ENCODE assay signal across 8 mouse cellular contexts in genomic region chr7:144581559-144582283, GRCm38 (mm10). TPM values are rescaled to one million over a fixed set of nuclear protein-coding genes. Genes with fewer than 3 reads are reported as not detected.
DNase-seq lines count a peak whose midpoint lies in the region; ATAC-seq lines count a peak whose summit lies in the region.

No protein-coding gene starts in this region.

- peaks cover 29% of the 10 kb centered on the region for H3K36me3 ChIP-seq in hindbrain, embryonic 13.5 days

- peaks cover 23% of the 10 kb centered on the region for H3K4me1 ChIP-seq in hindbrain, embryonic 13.5 days (replicated peaks)

- peak overlapping the region; percentile 93 for H3K27ac ChIP-seq in hindbrain, embryonic 13.5 days

- H3K4me3 ChIP-seq in hindbrain, embryonic 13.5 days, result peak overlapping the region; percentile 88

- H3K4me2 ChIP-seq in hindbrain, embryonic 13.5 days, result peak overlapping the region; percentile 82

- no peaks in the 10 kb centered on the region for H3K9me3 ChIP-seq in hindbrain, embryonic 13.5 days

- peak; percentile 85 for ATAC-seq in hindbrain, embryonic 13.5 days (ENCODE audit: low FRiP score)

- DNase-seq in NIH3T3 (ENCODE audit: low read depth), result peak; percentile 93
- peak; percentile 82 to 83 for DNase-seq in cerebellum, postnatal 10 days
- peak; percentile 54 to 57 for DNase-seq in frontal cortex, postnatal 10 days (ENCODE audit: low spot score in 2 of 2)
- DNase-seq in layer of hippocampus, postnatal 14 days (ENCODE audit: low spot score in 2 of 2), result peak; percentile 53 to 62
- DNase-seq in lung, postnatal 14 days, result peak; percentile 81
- peak; percentile 82 for DNase-seq in ovary, postnatal 36 days (ENCODE audit: low spot score)
- peak; percentile 79 to 86 for DNase-seq in thymus, postnatal 36 days

- 1% methylated on average over 41 of the region's 43 CpGs for WGBS in hindbrain, embryonic 13.5 days

- peaks cover 12% of the 10 kb centered on the region; the same call in 1 of the 2 replicates for H3K27me3 ChIP-seq in hindbrain, embryonic 13.5 days

- H3K9ac ChIP-seq in hindbrain, embryonic 13.5 days, result peak overlapping the region; percentile 84

RNA-seq across cellular contexts. Expression of gene Fadd, which starts 0.5 kb away (rescaled TPM):
- 5.1 and 5.4 TPM in 2 replicates for polyA plus RNA-seq in hindbrain, embryonic 13.5 days (2015; fragmentation: Nextera tagmentation; extraction: Ambion mirVana)
- total RNA-seq in layer of hippocampus, postnatal 14 days (2021), result 1 to 10 TPM; 2.5 to 2.9 TPM

RNA-seq across cellular contexts. Expression of gene Ppfia1, which starts 28.2 kb away (rescaled TPM):
- polyA plus RNA-seq in hindbrain, embryonic 13.5 days (2015; fragmentation: Nextera tagmentation; extraction: Ambion mirVana), result 26.8 and 27.6 TPM in 2 replicates
- 10 to 100 TPM; 37.8 to 37.9 TPM for total RNA-seq in layer of hippocampus, postnatal 14 days (2021)

Comparison
In these comparisons a context has a peak if more than half of its experiments do, and no peak if none do; other contexts are left out.
1. Peak in every context shown above with its lines: DNase-seq, ATAC-seq, H3K4me3 ChIP-seq and H3K27ac ChIP-seq.